Mouse (Mus musculus): ENCODE data around the gene Cxxc4. TPM values are rescaled to one million over a fixed set of nuclear protein-coding genes. Genes with fewer than 3 reads are reported as not detected.

Cxxc4 gene
- total RNA-seq, 2 experiments from 2014 or later: 57.4 to 73.0 TPM

DNA sequence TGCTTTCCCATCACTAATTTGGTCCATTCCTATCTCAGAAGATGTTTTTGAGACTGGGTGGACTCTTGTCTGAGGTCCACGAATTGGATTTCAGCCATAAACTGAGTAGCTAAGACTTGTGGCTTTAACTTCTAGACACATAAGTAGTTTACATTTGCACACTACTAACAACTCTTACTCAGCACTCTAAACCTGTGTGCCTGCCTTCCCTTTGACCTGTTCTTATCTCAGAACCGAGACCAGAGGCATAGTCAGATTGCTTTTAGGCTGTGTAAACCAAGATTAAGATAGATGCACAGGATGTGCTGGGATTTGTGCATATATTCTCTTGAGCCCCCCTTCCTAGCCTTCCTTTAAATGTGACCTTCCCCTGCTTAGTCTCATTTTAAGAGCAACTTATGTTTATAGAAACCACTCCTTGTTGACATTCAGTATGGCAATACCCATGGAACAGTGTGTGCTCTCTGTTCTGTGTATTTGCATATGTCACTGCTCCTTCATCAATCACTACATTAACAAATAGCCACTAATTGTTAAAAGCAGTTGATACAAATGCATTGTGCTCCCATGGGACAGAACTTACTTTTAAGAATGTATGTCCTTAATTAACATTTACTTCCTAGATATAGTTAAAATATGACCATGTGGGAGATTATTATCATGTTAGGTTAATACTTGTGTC, 7.0 kb downstream of the Cxxc4 start:
- intact Hi-C loops (cut with DNase I): no loop called here

DNA sequence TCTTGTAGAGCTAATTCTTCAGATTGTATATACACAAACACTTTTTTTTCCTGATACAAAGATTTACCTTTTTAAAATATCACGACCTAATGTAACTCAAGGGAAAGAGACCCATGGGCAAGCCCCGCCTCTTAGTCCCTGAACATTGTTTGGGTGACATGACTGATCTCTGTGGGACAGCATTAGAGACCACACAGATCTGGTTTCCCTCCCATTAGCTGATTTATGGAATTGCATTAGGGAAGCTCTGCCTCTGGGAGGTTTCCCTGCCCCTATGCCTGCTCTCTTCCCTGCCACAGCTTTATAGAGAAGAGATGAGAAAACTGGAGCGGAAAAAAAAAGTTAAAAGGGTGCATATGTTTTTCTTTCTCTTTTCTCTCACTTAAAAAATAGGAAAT, 7.6 kb downstream of the Cxxc4 start:
- intact Hi-C loops (cut with DNase I): no loop called here
- no peak for DNase-seq

More for the DNA sequence above, 7.0 kb downstream of the Cxxc4 start:
- no peak for DNase-seq

DNA sequence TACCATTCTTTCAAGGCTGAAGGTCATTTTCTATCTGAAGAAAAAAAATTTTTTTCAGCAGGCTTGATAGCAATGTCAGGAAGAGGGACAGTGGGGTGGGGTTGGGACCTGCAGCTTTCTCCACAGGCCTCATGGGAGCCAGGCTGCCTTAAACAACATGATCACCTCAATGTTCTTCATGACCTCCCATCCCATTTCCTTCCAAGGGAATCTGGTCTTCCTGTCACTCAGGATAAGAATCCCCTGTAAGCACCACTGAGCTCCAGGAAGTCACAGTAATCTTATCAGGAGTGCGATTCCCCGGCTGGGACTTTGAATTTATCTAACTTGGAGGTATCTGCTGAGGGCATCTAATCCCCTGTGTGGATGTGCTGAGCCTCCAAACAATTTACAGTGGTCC, 17.9 kb downstream of the Cxxc4 start:
- DNase-seq: no peak
- intact Hi-C loops (cut with DNase I): no loop called here

DNA sequence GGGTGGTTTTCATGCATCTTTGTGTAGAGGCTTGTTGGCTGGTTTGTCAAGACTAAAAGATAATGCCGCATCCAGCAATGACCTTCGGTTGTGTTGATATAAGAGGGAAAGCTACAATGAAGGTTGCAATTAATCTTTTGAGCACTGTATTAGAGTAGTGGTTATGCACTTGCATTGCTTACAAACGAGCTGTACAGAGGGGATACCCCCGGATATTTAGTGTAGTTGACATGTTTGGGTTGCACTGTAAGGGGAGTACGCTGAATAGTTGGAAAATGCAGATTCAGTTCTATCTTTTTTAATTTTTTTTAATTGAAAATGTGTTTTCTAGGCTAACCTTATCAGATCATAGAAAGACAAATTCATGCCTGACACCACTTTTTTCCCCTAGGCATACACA, 22.4 kb downstream of the Cxxc4 start:
- DNase-seq: no peak
- intact Hi-C loops (cut with DNase I): no loop called here

GRCm38 (mm10) chr3:134259300-134259699, 23.0 kb downstream of the Cxxc4 start:
- intact Hi-C loops (cut with DNase I): no loop called here

GRCm38 (mm10) chr3:134279655-134280054, 43.4 kb downstream of the Cxxc4 start:
- intact Hi-C loops (cut with DNase I): no loop called here
- DNase-seq: no peak

More at GRCm38 (mm10) chr3:134259300-134259699, 23.0 kb downstream of the Cxxc4 start:
- DNase-seq: no peak

- intact Hi-C loops (cut with DNase I): no loop called here
- DNase-seq: no peak
Observed at GRCm38 (mm10) chr3:134281527-134282370, 45.5 kb downstream of the Cxxc4 start.

DNA sequence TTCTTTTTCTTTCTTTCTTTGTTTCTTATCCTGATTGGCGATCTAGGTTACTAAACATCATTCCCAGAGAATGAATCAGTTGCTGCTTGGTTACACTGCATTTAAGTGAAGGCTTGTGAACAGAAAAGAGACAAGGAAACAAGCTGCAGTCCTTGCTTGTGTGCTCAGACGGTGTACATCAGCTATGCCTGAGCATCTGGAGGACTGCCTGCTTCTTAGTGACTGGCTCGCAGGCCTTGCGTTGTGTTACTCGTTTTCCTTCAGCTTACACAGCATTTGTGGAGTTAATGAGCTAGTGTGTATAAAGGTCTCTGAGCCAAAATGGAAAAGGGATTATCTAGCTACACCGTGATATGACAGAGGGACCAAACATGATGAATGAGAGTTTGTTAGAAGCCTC, 58.9 kb downstream of the Cxxc4 start:
- no peak for DNase-seq
- intact Hi-C loops (cut with DNase I): no loop called here

DNA sequence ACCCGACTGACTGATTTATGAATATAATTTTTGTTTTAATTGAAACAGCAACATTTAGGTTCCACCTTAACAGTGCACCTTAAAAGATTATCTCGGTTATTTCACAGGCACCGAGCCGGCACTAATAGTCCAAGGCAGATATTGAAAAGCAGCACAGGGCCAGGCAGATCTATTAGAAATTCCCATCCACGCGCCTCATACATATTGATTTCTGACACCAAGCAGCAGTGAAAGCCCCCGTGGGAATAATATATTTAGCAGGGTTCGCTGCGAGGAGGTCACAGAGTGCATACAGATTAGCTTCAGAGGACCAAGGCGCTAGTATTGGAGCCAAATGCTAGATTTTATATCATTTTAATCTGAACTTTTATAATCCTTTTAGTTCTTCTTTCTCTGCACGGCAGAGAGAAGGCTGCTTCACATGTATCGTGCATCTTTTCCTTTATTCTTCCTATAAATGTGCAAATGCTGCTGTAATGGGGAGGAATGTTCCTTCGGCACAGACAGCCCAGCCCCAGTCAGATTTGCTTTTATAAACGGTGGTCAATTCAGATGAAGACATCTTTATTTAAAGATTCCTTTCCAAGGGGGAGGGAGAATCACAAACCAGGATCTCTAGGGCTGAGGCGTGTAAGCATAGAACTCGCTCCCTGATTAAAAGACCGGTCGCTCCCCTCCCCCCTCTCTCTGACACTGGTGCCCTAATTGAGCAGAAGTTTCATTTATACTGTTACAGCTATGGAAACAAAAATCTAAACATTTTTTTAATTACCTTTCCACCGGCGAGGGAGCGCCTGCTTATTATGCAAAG, 66.6 kb downstream of the Cxxc4 start:
- intact Hi-C loops (cut with DNase I): no loop called here
- DNase-seq: peak; percentile 23

DNA sequence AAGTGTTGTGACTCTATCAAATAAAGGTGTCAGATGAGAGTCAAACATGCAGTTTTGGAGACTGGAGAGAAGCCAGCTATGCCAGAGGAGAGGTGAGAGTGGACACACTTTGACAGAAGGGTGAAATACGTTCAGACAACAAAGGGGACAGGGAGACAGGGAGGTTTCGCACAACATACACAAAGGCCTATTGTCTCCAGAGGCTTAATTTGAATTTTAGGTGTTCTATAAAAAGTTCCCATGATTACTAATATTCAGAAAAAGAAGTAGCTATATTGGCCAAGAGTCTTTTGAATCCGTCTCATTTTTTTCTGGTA, 67.2 kb downstream of the Cxxc4 start:
- intact Hi-C loops (cut with DNase I): no loop called here

GRCm38 (mm10) chr3:134306507-134306906, 70.2 kb downstream of the Cxxc4 start:
- intact Hi-C loops (cut with DNase I): no loop called here
- no peak for DNase-seq

More for the DNA sequence above, 67.2 kb downstream of the Cxxc4 start:
- no peak for DNase-seq

DNA sequence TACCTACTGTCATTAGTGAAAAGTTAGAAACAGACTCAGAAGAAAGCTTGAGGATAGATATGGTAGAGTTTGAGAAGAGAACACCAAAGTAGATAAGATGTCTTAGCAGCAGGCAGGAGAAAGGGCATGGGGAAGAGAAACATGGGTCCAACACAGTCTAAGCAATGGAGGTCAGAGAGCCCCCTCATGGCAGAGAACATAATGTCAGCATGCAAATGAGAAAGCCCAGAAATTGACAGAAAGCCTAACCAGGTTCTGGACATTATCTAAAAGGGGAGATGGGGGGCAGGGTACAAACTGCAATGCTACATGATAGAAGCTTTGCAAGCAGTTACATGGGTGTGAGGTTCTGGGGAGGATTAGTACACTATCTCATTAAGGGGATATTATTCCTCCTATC, 71.5 kb downstream of the Cxxc4 start:
- intact Hi-C loops (cut with DNase I): no loop called here
- no peak for DNase-seq

Small RNA genes within 50 kb of the gene (microRNA-seq; reads per million reads assigned to microRNA genes)
- gene Mir1895: not detected

All from left cerebral cortex, postnatal 4 days (tissue).